Mouse (Mus musculus) CD4-positive, CD25-positive, alpha-beta regulatory T cell, adult 9 weeks (primary cell): ENCODE measurements around the gene Neu1. TPM values are rescaled to one million over a fixed set of nuclear protein-coding genes. Genes with fewer than 3 reads are reported as not detected.

Experiments used
- polyA plus RNA-seq: library from polyadenylated mRNA; unstranded; fragments of 100-300 nt; shearing (Covaris generic); gene quantifications from one replicate; pipeline ENCODE4 v1.2.1, GENCODE M21; 2017

The Neu1 gene
- polyA plus RNA-seq: 107 TPM

GRCm38 (mm10) chr17:34931061-34931734 is at the start of gene Neu1:
Gene Neu1 (plus strand): TSS chr17:34931253.

GRCm38 (mm10) chr17:34881683-34882310 is 49.3 kb upstream of the Neu1 start, which contains the start of gene Gm20547:
Gene Gm20547 (minus strand): TSS chr17:34882042.

GRCm38 (mm10) chr17:34898160-34898586 is 32.9 kb upstream of the Neu1 start, which contains the start of the genes C2 and Ehmt2:
Gene C2 (minus strand): TSS chr17:34898265.
Gene Ehmt2 (plus strand): TSS chr17:34898469.

DNA sequence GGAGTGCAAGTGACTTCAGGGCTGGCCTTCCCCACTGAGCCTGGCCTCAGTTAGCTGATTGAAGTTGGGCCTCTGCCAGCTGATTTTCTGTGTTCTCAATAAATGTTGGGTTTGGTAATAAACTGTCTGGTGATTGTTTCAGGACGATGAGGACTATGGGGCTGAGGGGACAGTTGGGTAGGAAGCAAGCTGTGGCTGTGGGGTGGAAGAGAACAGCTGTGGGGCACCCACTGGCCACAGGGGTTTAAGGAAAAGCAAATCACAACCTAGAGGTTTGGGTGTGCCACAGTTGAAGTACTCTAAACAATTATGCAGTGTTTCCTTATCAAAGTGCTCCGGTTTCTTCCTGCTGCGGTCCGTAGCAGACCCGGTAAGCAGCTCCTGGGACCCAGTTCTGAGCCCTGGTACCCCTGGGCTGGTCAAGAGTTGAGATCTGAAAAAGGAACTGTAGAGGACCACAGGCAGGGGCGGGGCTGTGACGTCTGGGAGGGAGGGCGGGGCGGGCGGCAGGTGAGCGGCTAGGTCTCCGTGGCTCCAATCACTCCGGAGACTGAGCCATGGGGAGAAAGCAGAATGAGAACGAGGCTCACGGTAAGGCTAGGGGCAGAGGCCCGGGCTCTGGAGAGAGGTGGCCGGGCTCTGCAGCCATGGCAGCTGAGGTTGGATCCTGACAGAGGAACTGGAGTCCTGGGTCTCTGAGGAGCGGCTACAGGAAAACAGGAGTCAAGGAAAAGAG is 17.0 kb upstream of the Neu1 start, which contains the start of gene Slc44a4:
TSS of gene Slc44a4 (plus strand) at position 537 of the 736 bp plus-strand sequence.

GRCm38 (mm10) chr17:34959130-34959778 is 28.2 kb downstream of the Neu1 start, which contains the start of gene Hspa1b:
Gene Hspa1b (minus strand): TSS chr17:34959238.

GRCm38 (mm10) chr17:34969822-34970221 is 38.8 kb downstream of the Neu1 start, which contains the start of gene Gm20481:
Gene Gm20481 (plus strand): TSS chr17:34969912.

GRCm38 (mm10) chr17:34972069-34972749 is 41.2 kb downstream of the Neu1 start, which contains the start of the genes Hspa1a and Hspa1l:
Gene Hspa1a (minus strand): TSS chr17:34972156.
Gene Hspa1l (plus strand): TSS chr17:34972703.

DNA sequence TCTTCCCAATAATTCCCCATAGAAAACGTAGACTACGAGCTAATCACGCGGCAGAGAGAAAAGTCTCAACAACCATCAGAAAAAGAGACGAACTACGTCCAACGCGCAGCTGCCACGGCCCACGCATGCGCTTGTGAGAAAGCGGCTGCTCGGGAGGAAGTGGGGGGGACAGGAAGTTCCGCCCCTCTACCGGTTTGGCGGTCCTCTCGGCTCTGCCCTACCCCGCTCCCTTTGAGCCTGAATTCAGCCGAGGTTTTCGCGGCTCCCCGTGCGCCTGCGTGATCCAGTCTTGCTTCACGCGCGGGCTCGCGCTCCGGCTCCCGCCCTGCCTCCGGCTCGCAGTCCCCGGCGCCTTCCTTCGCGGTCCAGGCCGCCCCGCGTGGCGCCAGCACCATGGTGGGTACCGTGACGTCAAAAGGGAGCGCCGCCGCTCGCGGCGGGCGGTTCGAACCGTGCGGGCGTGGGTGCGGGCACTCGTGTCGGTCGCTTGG is 50.7 kb downstream of the Neu1 start, which contains the start of gene Lsm2:
TSS of gene Lsm2 (plus strand) at position 173 of the 491 bp plus-strand sequence.

Other genes starting within 250 kb of the Neu1 start
- 0.07 TPM for gene C4b, start 187.4 kb upstream of the Neu1 start, polyA plus RNA-seq
- not detected for gene Cyp21a1, start 126.7 kb upstream of the Neu1 start, polyA plus RNA-seq
- gene Stk19, start 94.3 kb upstream of the Neu1 start, polyA plus RNA-seq: 39.7 TPM
- gene Dxo, start 94.2 kb upstream of the Neu1 start, polyA plus RNA-seq: 76.3 TPM
- 143 TPM for gene Skiv2l, start 81.0 kb upstream of the Neu1 start, polyA plus RNA-seq
- gene Nelfe, start 80.9 kb upstream of the Neu1 start, polyA plus RNA-seq: 39.1 TPM
- 2.2 TPM for gene Cfb, start 68.7 kb upstream of the Neu1 start, polyA plus RNA-seq
- gene Zbtb12, start 51.8 kb upstream of the Neu1 start, polyA plus RNA-seq: 0.41 TPM
- gene Gm20547, start 49.2 kb upstream of the Neu1 start, polyA plus RNA-seq: not detected
- gene C2, start 33.0 kb upstream of the Neu1 start, polyA plus RNA-seq: 3.0 TPM
- 29.6 TPM for gene Ehmt2, start 32.8 kb upstream of the Neu1 start, polyA plus RNA-seq
- gene Slc44a4, start 16.8 kb upstream of the Neu1 start, polyA plus RNA-seq: not detected
- gene Hspa1b, start 28.0 kb downstream of the Neu1 start, polyA plus RNA-seq: 1.3 TPM
- not detected for gene Gm20481, start 38.7 kb downstream of the Neu1 start, polyA plus RNA-seq
- gene Hspa1a, start 40.9 kb downstream of the Neu1 start, polyA plus RNA-seq: 0.56 TPM
- gene Hspa1l, start 41.5 kb downstream of the Neu1 start, polyA plus RNA-seq: not detected
- gene Lsm2, start 50.6 kb downstream of the Neu1 start, polyA plus RNA-seq: 38.4 TPM
- 124 TPM for gene Vars, start 69.7 kb downstream of the Neu1 start, polyA plus RNA-seq
- 0.17 TPM for gene Vwa7, start 85.3 kb downstream of the Neu1 start, polyA plus RNA-seq
- 3.2 TPM for gene Sapcd1, start 96.8 kb downstream of the Neu1 start, polyA plus RNA-seq
- 2.7 TPM for gene Msh5, start 115.5 kb downstream of the Neu1 start, polyA plus RNA-seq
- 654 TPM for gene Clic1, start 118.7 kb downstream of the Neu1 start, polyA plus RNA-seq
- gene Ddah2, start 127.8 kb downstream of the Neu1 start, polyA plus RNA-seq: 3.6 TPM
- gene Ly6g6c, start 134.1 kb downstream of the Neu1 start, polyA plus RNA-seq: not detected
- gene Mpig6b, start 134.9 kb downstream of the Neu1 start, polyA plus RNA-seq: not detected
- not detected for gene Ly6g6e, start 145.6 kb downstream of the Neu1 start, polyA plus RNA-seq
- not detected for gene Ly6g6d, start 146.8 kb downstream of the Neu1 start, polyA plus RNA-seq
- gene Ly6g6f, start 154.4 kb downstream of the Neu1 start, polyA plus RNA-seq: not detected
- 84.0 TPM for gene Abhd16a, start 158.0 kb downstream of the Neu1 start, polyA plus RNA-seq
- gene Ly6g5c, start 177.0 kb downstream of the Neu1 start, polyA plus RNA-seq: not detected
- 2.5 TPM for gene Ly6g5b, start 184.2 kb downstream of the Neu1 start, polyA plus RNA-seq
- gene Gpank1, start 190.2 kb downstream of the Neu1 start, polyA plus RNA-seq: 70.3 TPM
- 338 TPM for gene Csnk2b, start 190.8 kb downstream of the Neu1 start, polyA plus RNA-seq
- gene D17H6S53E, start 195.1 kb downstream of the Neu1 start, polyA plus RNA-seq: 4.3 TPM
- gene Apom, start 200.8 kb downstream of the Neu1 start, polyA plus RNA-seq: not detected
- 57.4 TPM for gene Bag6, start 203.9 kb downstream of the Neu1 start, polyA plus RNA-seq
- 29.3 TPM for gene Prrc2a, start 233.6 kb downstream of the Neu1 start, polyA plus RNA-seq
- gene Aif1, start 244.8 kb downstream of the Neu1 start, polyA plus RNA-seq: 5.1 TPM